Mouse (Mus musculus): ENCODE data around the gene Prkcq.

Gene Prkcq

DNA sequence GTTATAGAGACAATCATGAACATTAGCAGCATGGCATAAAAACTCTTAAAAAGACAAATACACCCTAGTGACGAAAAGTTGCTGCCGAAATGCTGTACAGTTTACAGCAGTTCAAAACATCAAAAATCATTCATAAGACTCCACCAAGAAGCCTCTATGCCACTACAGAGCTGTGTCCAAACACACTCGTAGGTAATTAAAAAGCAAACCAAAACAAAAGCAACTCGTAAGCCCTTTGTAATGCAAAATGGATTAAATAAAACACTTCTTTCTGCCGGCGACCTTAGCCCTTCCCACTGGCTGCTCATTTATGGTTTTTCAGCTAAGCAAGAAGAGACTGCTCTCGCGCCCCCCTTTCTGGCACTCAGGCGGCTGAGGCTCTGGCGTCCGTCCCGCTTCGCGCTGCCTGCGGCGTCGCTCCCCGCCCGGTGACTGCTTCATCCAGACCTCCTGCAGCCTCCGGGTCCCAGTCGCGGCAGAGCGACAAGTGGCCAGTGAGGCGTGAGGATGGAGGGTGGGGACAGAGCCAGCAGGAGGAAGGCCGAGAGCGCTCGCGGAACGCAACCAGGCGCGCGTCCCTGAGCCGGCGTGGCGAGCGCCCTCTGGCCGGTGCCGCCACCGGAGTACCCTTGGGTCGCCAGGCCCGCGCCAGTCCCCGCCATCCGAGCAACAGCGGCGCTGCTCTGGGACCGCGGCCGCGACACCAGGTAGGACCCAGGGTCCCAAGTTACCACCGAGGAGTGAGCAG lies at the start of gene Prkcq:
TSS of gene Prkcq (plus strand) at position 355 of the 748 bp plus-strand sequence.
- DNase-seq (ENCODE audit: low read depth, low spot score): peak; percentile 53

DNA sequence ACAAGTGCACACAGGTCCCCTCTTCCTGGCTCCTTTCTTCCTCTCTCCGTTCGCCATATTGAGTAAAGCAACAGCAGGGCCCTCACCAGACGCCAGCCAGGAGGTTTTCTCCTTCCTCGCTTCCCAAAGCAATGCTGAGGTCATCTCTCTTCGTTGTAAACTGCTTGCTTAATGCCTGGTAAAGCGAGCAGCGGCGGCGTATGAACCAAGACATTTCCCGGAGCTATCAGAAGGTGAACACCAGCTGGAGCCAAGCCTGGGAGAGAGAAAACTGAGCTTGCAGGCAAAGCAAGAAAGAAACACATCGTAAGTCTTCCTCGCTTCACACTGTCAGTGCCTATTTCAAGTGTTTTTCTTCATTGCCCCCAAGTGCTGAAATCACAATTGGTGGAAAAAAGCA lies 41.0 kb upstream of the Prkcq start:
- DNase-seq (ENCODE audit: low read depth, low spot score): no peak

DNA sequence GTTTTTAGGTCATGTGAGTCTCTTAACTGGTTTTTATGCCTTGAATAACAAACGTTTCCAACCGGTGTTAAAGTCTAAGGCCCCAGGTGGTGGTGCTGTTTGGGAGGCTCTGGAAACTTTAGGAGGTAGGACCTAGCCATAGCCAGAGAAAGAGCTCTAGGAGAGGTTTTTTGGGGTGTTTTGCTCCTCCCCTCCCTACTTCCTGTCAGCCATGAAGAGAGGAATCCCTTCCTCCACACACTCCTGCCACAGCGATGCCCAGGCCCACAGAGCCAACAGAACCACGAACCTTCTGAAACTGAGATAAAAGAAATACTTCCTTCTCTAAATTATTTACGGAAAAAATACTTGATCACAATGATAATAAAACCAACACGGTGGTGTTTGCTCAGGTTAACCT lies 36.2 kb upstream of the Prkcq start:
- DNase-seq (ENCODE audit: low read depth, low spot score): no peak

DNA sequence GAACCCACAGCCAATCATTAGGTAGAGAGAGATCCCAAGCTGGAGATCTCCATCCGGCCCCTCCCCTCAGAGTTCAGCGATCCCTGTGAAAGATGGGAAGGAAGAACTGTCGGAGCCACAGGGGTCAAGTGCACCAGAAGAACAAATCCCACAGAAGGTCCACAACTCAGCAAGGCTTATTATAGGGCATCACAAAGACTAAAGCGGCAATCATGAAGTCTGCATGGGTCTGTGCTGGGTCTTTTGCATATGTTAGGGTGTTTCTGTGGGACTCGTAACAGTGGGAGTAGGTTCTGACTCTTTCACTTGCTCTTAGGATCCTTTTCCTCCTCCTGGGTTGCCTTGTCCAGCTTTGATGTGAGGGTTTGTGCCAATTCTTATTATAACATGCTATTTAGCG lies 33.8 kb upstream of the Prkcq start:
- peak; percentile 46 for DNase-seq (ENCODE audit: low read depth, low spot score)

DNA sequence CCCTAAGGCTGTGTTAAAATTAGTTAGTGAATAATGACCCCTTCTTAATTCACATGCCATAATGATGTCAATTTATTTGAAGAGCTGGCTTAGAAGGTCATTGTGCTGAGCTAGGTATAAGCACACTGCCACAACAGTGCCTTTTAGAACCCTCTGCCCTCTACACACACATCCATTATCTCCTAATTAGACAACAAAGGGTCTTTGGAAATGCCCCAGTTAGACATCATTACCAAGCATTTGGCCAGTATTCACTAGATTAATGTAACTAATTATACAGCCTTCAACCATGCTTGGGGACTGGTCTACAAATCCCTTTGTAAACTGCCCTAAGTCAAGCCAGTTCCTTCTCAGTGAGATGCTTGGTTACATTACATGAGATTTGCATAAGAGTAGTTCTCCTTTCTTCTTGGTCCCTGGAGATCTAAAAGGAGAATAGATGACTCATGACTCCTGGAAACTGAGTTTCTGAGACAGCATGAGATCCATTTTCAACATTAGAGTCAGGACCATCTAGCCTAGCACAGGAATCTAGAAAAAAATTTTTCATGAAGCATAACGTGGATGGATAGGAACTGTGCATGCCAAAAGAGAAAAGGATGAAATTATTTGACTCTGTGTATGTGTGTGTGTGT lies 32.3 kb upstream of the Prkcq start:
- DNase-seq (ENCODE audit: low read depth, low spot score): peak; percentile 35

DNA sequence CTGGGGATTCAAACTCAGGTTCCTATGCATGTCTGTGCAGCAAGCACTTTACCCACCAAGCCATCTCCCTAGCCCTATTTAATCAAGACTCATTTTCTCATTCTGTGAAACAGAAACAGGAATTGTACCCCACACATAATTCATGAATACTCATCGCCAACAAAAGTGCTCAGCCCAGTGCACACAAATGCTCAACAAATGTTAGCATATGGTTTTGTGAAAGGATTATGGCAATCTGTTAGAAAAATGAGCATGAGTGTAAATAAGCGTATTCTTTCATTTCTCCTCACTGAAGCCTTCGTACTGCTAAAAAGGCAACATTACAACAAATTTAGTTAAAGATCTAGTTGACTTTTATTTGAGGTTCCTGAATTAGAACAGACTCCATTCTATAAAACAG lies 31.5 kb upstream of the Prkcq start:
- DNase-seq (ENCODE audit: low read depth, low spot score): no peak

DNA sequence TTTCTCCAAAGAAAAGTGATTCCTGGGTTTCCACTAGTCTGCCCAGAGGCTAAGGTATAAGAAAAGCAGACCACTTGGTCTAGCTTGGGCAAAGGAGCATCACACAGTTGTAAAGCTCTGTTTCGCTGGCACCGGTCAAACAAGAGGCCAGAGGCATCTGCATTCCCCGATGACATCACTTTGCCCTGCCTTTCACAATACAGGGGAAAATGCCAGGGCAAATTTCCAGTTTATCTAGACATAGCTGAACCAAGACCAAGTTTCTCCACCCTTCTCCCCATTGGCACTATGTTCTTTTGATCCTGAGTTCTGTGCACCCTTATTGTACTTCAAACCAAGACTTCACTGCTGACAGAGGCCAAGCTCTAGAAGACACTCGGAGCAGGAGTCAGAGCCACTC lies 22.8 kb upstream of the Prkcq start:
- no peak for DNase-seq (ENCODE audit: low read depth, low spot score)

DNA sequence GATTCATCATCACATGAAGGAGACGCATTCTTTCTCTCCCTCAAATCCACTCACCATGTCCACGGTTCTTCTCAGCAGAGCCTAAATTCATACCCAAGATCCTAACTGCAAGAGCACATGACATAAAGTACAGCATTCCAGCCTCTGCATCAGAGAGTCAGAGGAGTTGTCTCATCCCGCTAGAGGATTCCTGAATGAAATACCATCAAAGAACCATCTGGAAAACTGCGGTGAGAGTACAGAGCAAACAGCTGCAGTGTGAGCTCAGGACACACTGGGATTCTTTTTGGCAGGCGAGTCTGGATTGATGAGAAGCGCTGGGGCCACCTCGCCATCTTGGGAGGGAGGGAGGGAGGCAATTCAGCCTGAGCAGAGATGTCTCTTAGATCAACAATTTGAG lies 20.9 kb upstream of the Prkcq start:
- no peak for DNase-seq (ENCODE audit: low read depth, low spot score)

DNA sequence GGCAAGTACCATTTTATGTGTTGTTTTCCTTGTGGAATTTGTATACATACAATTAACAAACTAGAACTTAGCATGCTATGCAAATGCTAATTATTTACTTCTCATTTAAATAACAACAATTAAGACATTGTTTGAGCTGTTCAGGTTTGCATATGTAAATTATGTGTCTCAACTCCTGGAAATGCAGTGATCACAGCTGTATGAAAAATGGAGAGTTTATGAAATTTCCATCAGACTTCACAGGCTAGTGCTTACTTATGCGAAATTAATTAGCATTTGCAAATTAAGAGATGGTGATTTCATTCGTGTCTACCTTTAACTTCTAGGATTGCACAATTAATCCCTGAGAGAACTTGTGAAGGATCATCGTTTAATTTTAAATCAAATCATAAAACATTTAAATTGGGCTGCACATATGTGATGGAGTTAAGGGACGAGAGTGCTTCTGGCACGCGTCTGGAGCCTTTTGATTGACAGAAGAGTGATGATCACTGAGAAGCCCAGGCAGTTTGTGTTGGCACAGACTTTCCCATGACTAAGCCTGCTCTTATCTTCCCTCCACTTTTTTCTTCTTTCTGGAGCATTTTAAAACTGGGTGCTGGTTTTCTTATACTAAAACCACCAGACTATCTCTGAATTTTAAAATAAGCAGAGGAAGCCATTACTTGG lies 20.1 kb upstream of the Prkcq start:
- no peak for DNase-seq (ENCODE audit: low read depth, low spot score)

DNA sequence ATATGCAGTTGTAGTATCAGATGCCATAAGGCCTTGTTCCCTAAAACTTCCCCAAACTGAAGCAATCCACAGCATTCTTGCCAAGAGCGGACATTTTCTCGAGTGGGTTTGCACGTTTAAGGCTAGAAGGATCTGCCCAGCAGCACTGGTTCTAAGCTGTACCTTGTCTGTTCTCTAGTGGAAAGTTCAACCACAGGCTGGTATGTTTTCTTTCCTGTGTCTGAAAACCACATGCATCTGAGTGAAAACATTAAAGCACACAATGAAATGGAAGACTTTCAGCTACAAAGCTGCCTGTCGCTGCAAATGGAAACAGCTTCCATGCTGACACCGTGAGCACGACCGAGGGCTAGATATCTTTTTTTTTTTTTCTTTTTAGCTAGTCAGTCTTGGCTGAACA lies 12.3 kb upstream of the Prkcq start:
- DNase-seq (ENCODE audit: low read depth, low spot score): no peak

DNA sequence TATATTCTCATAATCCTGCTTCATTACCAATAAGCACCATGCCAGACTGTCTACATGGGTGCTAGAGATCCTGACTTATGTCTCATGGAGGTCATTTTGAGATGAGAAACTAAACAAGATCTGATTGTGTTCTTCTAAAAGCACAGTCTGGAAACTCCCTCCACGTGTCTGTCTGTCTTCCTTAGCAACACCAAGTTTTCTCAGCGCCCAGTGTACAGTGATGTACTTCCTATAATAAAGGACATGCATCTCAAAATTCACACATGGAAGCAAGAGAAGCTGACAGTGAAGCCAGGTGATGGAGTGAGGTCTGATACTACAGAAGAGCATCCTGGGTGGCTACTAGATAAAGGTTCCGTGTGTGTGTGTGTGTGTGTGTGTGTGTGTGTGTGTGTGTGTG lies 11.2 kb upstream of the Prkcq start:
- no peak for DNase-seq (ENCODE audit: low read depth, low spot score)

DNA sequence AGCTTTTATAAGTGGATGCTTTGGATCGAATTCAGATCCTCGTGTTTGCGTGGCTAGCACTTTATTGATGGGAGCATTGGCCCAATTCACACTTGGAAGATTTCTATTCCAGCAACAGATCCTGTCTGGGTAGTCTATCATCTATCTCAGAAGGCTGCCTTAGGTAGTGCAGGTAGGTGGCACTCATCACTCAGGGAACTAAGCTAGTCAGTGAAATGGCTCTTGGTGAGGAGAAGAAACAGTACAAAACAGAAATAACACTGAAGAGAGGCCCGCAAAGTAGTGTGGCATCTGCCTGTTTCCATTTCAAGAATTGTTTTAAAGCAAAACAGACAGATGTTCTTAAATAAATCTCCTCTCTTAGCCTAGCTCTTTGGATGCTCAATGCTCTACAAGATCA lies 10.6 kb upstream of the Prkcq start:
- no peak for DNase-seq (ENCODE audit: low read depth, low spot score)

DNA sequence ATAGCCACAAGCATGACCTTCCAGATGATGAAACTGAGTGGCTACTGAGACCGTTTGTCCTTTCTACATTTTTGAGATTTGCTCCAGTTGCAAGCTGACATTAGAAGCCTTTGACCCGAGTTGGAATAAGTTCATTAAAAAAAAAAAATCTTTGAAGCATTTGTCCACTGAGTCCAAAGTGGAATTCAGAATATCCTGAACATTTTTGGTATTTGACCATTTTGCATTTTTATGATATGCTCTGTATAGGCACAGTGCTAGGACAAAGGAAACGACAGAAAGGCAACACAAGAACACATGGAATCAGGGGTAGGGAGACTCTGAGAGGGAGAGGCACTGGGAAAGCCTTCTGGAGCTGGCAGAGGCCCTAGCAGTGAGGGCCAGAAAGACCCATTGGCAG lies 9.2 kb upstream of the Prkcq start:
- DNase-seq (ENCODE audit: low read depth, low spot score): no peak

DNA sequence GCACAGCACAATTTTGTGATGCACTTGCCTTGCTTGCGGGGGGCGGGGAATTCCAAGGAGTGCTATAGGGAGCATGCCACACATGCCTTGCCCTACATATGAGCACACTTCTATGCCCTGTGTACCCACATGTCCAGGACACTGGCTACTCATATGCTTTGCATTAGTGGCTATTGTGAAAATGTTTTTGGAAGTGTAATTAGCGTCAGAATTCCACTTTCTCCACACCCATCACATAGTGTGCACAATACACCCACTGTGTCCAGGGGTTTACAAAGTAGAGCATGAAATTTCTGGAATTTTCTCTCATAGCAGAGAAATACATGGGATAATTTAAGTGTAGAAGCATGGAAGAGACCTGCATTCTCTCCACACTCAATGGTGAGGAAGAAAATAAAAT lies 7.7 kb upstream of the Prkcq start:
- no peak for DNase-seq (ENCODE audit: low read depth, low spot score)

DNA sequence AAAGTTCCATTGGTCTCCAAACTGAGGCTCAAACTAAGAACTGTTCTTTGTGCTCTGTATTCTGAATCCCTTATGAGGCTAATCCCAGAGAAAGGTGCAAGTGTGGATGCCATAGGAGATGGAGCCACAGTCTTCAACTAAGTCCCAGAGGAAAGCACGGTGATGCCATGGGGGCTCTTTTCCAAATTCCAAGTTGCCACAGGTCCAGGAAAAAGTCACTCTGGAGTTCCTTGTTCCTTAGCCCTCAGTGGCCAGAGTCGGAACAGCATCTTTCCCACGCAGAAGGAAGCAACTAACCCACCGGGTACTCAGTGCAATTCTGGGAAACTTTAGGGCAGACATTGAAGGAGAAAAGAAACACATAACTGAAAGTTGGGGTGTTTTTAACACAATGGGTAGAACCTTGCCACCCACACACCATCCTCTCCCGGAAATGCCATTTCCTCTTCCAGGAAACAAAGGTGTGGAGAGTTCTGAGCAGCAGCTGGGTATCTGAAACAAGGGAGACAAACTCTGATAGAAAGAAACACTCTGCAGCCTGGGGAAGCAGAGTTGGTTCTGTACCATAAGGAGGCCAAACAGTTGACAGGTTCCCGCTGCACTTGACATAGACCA lies 2.1 kb upstream of the Prkcq start:
- DNase-seq (ENCODE audit: low read depth, low spot score): peak; percentile 6

DNA sequence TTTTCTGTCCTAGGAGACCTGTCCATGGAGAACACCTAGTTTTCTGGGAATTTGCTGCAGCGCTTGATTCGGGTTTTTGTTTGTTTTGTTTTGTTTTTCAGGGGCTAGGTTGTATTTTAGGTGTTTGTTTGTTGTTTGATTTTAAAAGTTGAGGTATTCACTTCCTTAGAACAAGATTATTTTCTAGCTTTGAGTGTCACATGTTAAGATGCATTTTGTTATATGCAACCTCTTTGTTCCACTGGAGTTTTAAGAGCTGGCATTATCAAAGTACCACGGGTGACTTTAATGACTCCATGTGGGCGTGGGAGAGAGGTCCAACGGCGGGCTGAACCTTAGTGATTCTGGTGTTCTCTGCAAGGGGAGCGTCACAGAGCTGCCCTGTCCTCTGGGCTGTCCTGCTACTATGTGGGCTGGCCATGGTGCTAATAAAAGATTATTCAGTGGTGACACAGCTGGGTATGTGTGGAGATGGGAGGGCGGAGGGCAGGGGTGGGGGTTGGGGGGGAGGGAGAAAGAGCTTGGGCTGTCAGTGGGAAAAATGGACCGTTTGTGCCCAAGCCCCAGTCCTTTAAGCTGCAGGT lies 1.0 kb downstream of the Prkcq start:
- no peak for DNase-seq (ENCODE audit: low read depth, low spot score)

DNA sequence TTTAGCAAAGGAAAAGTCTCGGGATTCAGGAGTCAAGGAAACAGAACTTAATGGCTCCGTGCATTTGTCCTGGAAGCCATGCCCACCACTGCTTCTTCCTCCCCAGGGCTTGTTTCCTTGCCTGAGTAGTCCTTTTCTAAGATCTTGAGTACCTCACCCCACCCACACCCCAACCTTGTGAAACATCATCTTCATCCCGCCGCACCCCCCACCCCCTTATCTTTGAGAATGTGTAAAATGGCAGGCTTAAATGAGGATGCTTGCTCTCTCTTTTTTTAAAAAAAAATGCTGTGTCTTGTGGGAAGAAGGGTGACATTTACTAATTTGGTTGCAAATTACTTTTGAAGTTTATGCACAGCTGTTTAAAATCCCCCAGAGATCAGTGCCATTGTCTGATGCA lies 1.6 kb downstream of the Prkcq start:
- DNase-seq (ENCODE audit: low read depth, low spot score): no peak

DNA sequence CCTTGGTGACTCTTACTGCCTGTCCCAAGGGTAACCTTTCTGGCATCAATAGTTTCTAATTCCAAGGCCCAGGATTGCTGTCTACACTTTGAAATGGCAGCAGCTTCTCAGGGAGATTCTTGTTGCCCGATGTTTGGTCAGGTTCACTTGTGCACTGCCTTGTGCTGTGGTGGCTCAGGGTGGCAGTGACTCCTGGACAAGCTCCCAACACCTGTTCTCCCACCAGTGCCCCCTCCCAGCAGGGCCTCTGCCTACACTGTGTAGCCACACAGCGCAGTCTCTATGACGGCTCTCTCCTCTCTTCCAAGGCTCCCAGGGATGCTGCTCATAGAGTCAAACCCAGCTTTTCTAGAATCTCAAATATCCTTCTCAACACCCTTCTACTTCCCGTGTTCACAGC lies 2.2 kb downstream of the Prkcq start:
- no peak for DNase-seq (ENCODE audit: low read depth, low spot score)

DNA sequence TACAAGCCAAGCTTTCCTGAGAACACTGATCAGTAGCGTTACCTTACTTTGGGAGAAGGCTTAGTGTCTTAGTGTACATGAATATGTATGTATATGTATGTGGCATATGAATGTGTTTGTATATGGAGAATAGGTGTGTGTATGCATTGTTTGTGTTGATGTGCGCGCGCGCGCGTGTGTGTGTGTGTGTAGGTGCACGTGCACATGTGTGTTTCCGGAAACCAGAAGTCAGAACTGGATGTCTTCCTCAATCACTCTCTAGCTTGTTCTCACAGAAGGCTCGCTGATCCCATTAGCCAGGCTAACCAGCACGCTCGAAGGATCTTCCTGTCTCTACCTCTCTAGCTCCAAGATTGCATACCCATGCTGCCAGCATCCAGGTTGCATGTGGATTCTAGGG lies 6.0 kb downstream of the Prkcq start:
- DNase-seq (ENCODE audit: low read depth, low spot score): no peak

DNA sequence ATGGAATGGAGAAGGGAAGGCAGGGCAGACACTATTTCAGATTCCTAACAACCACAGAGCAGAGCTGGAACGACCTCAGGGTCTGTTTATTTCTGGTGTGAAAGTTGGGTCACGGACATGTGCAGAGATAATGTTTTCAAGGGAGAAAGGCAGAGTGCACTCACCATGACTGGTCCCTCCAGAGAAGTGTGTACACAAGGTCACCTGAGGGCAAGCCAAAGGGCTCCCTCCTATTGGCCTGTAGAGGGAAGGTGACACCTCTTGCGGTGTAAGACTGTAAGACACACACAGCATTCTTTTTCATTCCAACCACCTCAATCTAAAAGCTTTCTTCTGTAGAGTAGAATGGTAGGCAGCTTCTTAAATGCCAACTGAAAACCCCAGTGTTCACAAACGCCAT lies 9.6 kb downstream of the Prkcq start:
- DNase-seq (ENCODE audit: low read depth, low spot score): no peak

DNA sequence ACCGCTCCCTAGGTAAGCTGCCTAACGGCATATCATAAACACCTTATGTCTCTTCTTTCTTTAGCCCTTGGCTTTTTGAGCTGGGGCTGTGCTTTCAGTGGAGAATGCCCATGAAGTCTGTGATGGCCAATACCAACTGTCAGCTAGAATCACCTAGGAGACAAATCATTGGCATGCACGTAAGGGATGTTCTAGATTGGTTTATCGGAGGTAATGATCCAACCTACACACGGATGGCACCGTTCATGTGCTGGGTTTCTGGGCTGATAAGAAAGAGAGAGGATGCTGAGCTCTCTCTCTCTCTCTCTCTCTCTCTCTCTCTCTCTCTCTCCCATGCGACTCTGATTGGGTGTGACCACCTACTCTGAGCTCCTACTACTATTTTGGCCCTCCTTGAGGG lies 10.2 kb downstream of the Prkcq start:
- DNase-seq (ENCODE audit: low read depth, low spot score): no peak

DNA sequence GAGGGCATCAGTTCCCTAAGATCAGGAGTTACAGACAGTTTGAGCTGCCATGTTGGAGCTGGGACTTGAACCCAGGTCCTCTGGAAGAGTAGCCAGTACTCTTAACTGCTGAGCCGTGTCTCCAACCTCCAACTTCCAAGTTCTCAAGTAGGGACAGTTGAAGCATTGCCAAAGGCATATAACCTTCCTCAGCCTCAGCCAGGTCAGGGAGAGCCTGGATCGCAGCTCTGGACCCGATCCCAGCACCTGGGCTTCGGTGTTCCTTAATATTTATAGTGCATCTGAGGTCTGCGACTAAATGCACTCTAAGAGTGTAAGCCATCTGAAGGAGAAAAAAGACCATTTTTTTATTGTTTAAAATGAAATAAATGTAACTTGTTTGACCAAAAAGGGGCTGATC lies 12.1 kb downstream of the Prkcq start:
- no peak for DNase-seq (ENCODE audit: low read depth, low spot score)
